Mouse (Mus musculus) MEL-GATA-1-ER (cell line): ENCODE results near the gene Map1lc3a.

Experiments used
- DNase-seq: peaks from one replicate; pipeline ENCODE4 v3.0.0-alpha.2; 2012; ENCODE audit warnings: low read depth; ENCODE audit errors: extremely low read depth

Gene Map1lc3a

GRCm38 (mm10) chr2:155285744-155286143 lies 9.6 kb downstream of the Map1lc3a start:
- no peak for DNase-seq

DNA sequence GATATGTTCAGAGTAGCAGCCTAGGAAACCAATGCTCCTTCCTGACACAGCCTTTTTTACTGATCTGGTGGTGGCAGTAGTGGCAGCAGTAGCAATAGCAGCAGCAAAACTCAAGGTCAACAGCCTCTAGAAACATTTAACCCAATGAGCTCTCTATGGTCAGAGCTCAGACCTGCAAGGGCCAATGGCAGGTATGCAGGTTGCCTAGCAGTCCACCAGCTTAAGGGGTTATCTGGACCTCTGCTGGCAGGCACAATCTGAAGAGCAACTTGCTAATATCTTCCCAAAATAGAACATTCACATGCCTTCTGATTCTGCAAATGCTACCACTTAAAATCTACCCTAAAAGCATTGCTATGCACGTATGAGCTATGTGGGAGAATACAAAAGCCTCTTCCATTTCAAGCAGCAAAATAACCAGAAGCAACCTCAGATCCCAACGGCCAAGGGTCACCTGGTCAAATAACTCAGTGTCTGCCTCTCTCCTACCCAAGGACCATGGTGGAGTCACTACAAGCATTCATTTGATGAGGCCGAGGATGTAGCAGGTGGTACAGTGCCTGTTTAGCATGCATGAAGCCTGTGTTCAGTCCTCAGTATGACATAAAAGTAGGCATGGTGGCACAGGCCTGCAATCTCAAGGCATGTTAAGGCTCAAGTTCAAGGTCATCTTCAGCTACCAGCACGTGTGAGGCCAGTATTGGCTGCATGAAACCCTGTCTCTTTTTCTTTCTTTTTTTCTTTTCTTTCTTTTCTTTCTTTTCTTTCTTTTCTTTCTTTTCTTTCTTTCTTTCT lies 11.6 kb downstream of the Map1lc3a start:
- DNase-seq = no peak

- DNase-seq = no peak
Measured at GRCm38 (mm10) chr2:155290066-155290465, 14.0 kb downstream of the Map1lc3a start.

- no peak for DNase-seq
Measured at GRCm38 (mm10) chr2:155293382-155293781, 17.3 kb downstream of the Map1lc3a start.

DNA sequence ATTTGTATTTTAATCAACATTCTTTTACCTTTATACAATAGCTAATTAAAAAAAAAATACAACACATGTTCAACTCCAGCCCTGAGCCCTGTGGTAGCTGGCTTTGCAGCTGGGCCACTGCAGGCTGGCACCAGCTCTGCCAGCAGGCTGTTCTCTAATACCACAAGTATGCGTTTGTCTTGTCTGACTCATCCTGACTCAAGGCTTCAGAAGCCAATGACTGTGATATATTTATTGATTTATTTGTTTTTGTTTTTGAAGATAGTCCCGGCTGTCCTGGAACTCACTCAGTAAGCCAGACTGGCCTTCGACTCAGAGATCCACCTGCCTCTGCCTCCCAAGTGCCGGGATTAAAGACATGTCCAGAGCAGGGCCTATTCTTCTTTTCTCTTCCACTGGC lies 17.8 kb downstream of the Map1lc3a start:
- DNase-seq = no peak

- DNase-seq = no peak
Measured at GRCm38 (mm10) chr2:155295453-155295852, 19.4 kb downstream of the Map1lc3a start.

DNA sequence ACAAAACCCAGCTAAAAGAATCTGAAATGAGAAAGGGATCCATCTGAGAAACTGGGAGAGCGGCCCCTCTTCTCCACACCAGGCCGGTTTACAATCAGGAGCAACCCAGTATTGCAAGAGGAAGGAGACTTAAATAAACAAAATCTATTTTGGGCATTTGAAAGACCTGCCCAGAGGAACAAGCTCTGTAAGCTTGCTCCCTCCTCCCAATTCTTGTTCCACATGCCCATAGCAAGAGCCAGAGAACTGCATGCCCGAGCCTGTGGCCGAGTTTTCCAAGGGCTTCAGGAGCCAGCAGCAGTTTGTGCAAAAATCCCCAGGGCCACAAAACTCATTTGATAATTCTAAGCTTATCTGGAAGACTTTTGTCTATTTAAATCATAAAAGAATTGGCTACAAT lies 23.5 kb downstream of the Map1lc3a start:
- DNase-seq = no peak

- DNase-seq = no peak
Measured at GRCm38 (mm10) chr2:155308936-155309592, 33.0 kb downstream of the Map1lc3a start.

DNA sequence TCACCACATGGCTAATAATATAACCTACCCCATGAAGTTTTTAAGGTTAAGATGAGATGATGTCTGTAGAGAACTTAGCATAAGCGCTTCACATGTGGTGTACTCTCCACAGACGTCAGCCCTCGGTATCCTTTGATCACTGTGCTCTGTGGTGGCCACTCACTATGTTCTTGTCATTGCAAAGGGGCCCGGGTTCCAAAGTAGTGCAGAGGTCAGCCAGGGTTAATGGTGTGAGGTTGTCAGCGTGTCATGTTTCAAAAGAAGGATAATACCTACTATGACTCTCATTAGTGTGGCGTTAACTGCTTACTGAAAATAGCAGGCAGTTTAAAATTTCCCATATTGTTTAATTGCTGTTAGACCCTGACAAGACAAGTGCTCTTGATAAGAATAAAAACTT lies 37.6 kb downstream of the Map1lc3a start:
- no peak for DNase-seq

- no peak for DNase-seq
Measured at GRCm38 (mm10) chr2:155318618-155319017, 42.5 kb downstream of the Map1lc3a start.

GRCm38 (mm10) chr2:155320596-155320995 lies 44.5 kb downstream of the Map1lc3a start:
- DNase-seq = no peak

GRCm38 (mm10) chr2:155326001-155326400 lies 49.9 kb downstream of the Map1lc3a start:
- DNase-seq = no peak
